Mouse (Mus musculus) limb, embryonic 12.5 days (tissue): Measurements from ENCODE around the gene Plin2. TPM values are rescaled to one million over a fixed set of nuclear protein-coding genes. Genes with fewer than 3 reads are reported as not detected.

ENCODE experiments used
- ATAC-seq: fragments of 200-750 bp; cut with Nextera tagmentation; 2 replicates; pipeline ENCODE4 v1.8.0; 2017; ENCODE audit warnings: low read depth, moderate TSS enrichment; ENCODE audit not compliant: insufficient number of reproducible peaks, insufficient read depth, low FRiP score, low TSS enrichment
- H3K27ac ChIP-seq: fragments of 300-500 bp; sonication (generic); 2 replicates; pipeline ENCODE4 v1.5.1; 2016; ENCODE audit warnings: mild to moderate bottlenecking, moderate library complexity
- H3K27me3 ChIP-seq: fragments of 300-500 bp; sonication (generic); 2 replicates; pipeline ENCODE4 v1.6.1; 2016; ENCODE audit warnings: mild to moderate bottlenecking, moderate library complexity
- H3K36me3 ChIP-seq: fragments of 300-500 bp; sonication (generic); 2 replicates; pipeline ENCODE4 v1.6.1; 2016; ENCODE audit warnings: mild to moderate bottlenecking, moderate library complexity
- H3K4me1 ChIP-seq: fragments of 300-500 bp; sonication (generic); replicated peaks from 2 replicates; pipeline ENCODE4 v1.6.1; 2016
- H3K4me2 ChIP-seq: fragments of 300-500 bp; sonication (generic); 2 replicates; pipeline ENCODE4 v1.6.1; 2016; ENCODE audit warnings: mild to moderate bottlenecking, moderate library complexity
- H3K4me3 ChIP-seq: fragments of 300-500 bp; sonication (generic); replicated peaks from 2 replicates; pipeline ENCODE4 v1.5.1; 2016; ENCODE audit warnings: mild to moderate bottlenecking
- H3K9ac ChIP-seq: fragments of 300-500 bp; sonication (generic); replicated peaks from 2 replicates; pipeline ENCODE4 v1.6.1; 2016; ENCODE audit warnings: mild to moderate bottlenecking, moderate library complexity
- H3K9me3 ChIP-seq: fragments of 300-500 bp; sonication (generic); 2 replicates; pipeline ENCODE4 v1.6.1; 2016; ENCODE audit warnings: mild to moderate bottlenecking, moderate library complexity
- WGBS: fragments of 180-500 bp; shearing (Covaris S2); methylation state at CpG from one replicate; pipeline ENCODE4 v1.1.7; 2016; 5-methylcytosine and 5-hydroxymethylcytosine counted together
- polyA plus RNA-seq: library from polyadenylated mRNA; unstranded; fragments of >200 nt; fragmentation: Nextera tagmentation; extraction: Ambion mirVana; gene quantifications from 2 replicates; pipeline ENCODE4 v1.2.1, GENCODE M21; 2016

Gene Plin2
- 79.0 and 83.0 TPM in 2 replicates for polyA plus RNA-seq

DNA sequence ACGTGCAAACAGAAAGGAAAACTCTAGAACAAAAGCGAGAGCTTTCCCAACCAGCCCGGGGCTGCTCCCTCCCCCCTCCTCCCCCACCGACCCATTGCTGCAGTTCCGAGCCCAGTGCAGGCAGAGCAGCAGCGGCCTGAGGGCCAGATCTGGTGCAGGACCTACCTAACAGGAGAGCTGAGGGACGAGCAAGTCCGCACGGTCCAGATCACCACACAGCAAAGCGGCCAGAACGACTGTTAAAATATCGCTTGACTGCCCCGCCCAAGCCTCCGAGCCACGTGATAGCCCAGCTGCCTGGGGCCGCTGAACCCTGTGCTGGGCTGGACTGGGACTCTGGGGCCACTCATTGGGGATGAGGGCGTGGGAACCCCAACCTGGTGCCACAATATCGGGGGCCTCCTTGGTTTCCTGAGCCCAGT lies at the start of gene Plin2:
Plin2 (minus strand) TSS at position 281 of the 422 bp plus-strand sequence.
- WGBS, result under 1% methylated on average over 18 of the region's 18 CpGs
- H3K36me3 ChIP-seq, result peaks cover 26% of the 10 kb centered on the region
- peak within 1 kb of the TSS; percentile 85 for H3K9ac ChIP-seq
- H3K4me2 ChIP-seq, result peak within 1 kb of the TSS; percentile 63
- ATAC-seq, result peak; percentile 91
- peaks cover 12% of the 10 kb centered on the region for H3K4me1 ChIP-seq
- no peaks in the 10 kb centered on the region for H3K27me3 ChIP-seq
- H3K27ac ChIP-seq, result peak within 1 kb of the TSS; percentile 78
- H3K4me3 ChIP-seq, result peak within 1 kb of the TSS; percentile 66
- H3K9me3 ChIP-seq, result no peaks in the 10 kb centered on the region

DNA sequence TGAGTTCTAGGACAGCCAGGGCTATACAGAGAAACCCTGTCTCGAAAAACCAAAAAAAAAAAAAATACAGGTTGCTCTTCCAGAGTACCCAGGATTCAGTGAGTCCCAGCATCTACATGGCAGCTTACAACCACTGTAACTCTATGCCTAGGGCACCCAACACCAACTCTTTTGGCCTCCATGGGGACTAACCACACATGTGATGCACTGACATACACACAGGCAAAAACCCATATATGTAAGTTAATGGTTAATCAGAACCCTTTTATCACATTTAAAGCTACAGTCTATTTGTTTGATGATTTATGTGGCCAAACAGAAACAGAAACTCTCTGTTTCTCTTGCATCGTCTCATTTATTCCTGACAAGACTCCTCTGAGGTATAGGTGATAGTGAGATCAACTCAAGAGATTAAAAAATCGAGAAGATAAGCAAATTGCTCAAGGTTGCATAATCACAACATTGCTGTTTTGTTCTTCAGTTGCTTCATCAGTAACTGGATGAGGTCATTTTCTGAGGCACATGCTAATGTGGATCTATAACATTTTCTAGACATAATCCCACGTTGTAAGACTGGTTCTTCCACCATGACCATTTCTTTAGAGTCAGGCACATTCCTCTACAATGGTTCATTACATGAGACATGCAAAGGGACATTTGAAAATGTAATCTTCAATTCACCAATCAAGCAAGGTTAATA lies 49.2 kb upstream of the Plin2 start:
- no peak overlapping the region for H3K9ac ChIP-seq
- H3K4me1 ChIP-seq, result no peaks in the 10 kb centered on the region
- no peak overlapping the region for H3K4me2 ChIP-seq
- H3K9me3 ChIP-seq, result no peaks in the 10 kb centered on the region
- H3K27ac ChIP-seq, result no peak overlapping the region
- H3K36me3 ChIP-seq, result no peaks in the 10 kb centered on the region
- no peaks in the 10 kb centered on the region for H3K27me3 ChIP-seq
- ATAC-seq, result no peak
- H3K4me3 ChIP-seq, result no peak overlapping the region
- WGBS, result 74% methylated on average over 4 of the region's 4 CpGs

- no peak for ATAC-seq
- no peaks in the 10 kb centered on the region for H3K4me1 ChIP-seq
- WGBS, result 83% methylated on average over 1 of the region's 1 CpGs
- no peaks in the 10 kb centered on the region for H3K36me3 ChIP-seq
- no peaks in the 10 kb centered on the region for H3K9me3 ChIP-seq
- no peaks in the 10 kb centered on the region for H3K27me3 ChIP-seq
- H3K4me2 ChIP-seq, result no peak overlapping the region
- no peak overlapping the region for H3K27ac ChIP-seq
- no peak overlapping the region for H3K4me3 ChIP-seq
- H3K9ac ChIP-seq, result no peak overlapping the region
Measured at GRCm38 (mm10) chr4:86717176-86717575, 47.3 kb upstream of the Plin2 start.

DNA sequence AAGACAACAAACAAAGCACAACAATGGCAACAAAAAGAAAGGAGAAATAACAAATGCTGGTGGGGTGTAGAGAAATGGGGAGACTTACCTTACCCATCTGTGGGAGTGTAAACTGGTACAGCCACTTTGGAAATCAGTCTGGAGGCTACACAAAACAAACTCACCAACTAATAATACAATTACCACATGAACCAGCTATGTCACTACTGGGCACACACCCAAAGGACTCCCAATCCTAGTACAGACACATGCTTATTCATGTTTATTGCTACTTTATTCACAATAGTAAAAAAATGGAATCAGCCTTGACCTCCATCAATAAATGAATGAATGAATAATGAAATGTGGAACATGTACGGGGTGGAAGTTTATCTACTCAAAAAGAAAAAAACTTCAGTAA lies 45.5 kb upstream of the Plin2 start:
- Histone ChIP-seq H3K9ac (no peak overlapping the region), H3K4me3 (no peak overlapping the region), H3K27me3 (no peaks in the 10 kb centered on the region), H3K4me2 (no peak overlapping the region), H3K4me1 (no peaks in the 10 kb centered on the region), H3K36me3 (no peaks in the 10 kb centered on the region), H3K27ac (no peak overlapping the region), H3K9me3 (no peaks in the 10 kb centered on the region)
- 86% methylated on average over 1 of the region's 1 CpGs for WGBS
- no peak for ATAC-seq

GRCm38 (mm10) chr4:86713518-86713917 lies 43.7 kb upstream of the Plin2 start:
- no peaks in the 10 kb centered on the region for H3K36me3 ChIP-seq
- no peaks in the 10 kb centered on the region for H3K4me1 ChIP-seq
- no peak overlapping the region for H3K9ac ChIP-seq
- no peak overlapping the region for H3K4me3 ChIP-seq
- H3K4me2 ChIP-seq, result no peak overlapping the region
- ATAC-seq, result no peak
- 69% methylated on average over 2 of the region's 2 CpGs for WGBS
- H3K9me3 ChIP-seq, result no peaks in the 10 kb centered on the region
- H3K27me3 ChIP-seq, result no peaks in the 10 kb centered on the region
- H3K27ac ChIP-seq, result no peak overlapping the region

DNA sequence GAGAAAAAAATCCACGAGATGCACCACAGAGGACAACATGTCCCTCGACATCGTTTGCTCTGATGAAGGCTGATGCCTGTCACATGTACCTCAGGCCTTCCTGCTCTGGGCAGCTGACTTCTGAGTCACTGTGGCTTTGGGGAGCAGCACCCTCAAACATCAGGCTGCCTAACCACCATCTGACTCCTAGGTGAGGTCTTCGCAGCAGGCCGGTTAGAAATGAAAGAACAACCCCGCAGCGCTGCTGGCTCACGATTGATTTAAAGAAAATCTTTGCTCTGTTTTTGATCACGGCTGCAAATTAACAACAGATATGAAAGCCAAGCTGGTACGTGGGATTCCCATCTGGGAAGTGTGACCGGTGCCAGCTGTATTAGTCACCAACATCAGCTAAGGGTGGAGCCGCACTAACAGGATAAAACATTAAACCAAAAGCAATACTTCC lies 42.9 kb upstream of the Plin2 start:
- 60% methylated on average over 12 of the region's 12 CpGs for WGBS
- H3K9ac ChIP-seq, result no peak overlapping the region
- no peak overlapping the region for H3K27ac ChIP-seq
- H3K27me3 ChIP-seq, result no peaks in the 10 kb centered on the region
- no peaks in the 10 kb centered on the region for H3K36me3 ChIP-seq
- no peaks in the 10 kb centered on the region for H3K9me3 ChIP-seq
- no peak overlapping the region for H3K4me3 ChIP-seq
- no peaks in the 10 kb centered on the region for H3K4me1 ChIP-seq
- peak overlapping the region; percentile 8; the same call in 1 of the 2 replicates for H3K4me2 ChIP-seq
- ATAC-seq, result no peak

DNA sequence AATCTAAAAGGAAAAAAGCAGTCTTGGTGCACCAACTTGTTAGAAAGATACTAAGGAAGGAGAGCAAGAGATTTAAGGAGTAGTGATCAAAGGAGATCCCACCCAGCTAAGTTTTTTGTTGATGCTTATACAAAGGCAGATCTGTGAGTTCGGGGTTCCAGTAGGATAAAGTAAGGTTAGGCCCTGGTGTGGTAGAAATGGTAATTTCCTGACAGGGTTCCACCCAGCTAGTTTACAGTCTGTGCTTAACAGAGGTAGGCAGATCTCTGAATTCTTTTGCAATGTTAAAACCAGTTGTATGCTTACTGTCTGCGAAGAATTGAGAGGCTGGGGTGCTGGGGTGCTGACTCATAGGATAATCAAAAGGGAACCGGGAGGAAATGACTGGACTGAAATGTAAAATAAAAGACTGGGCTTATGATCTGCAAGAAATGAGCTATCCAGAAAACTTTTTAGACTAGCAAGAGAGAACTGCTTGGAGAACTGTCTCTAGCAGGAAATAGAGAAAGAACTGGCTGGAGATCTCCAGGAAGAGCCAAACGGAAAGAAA lies 40.9 kb upstream of the Plin2 start:
- no peak overlapping the region for H3K27ac ChIP-seq
- no peaks in the 10 kb centered on the region for H3K36me3 ChIP-seq
- ATAC-seq, result no peak
- H3K4me3 ChIP-seq, result no peak overlapping the region
- 68% methylated on average over 4 of the region's 4 CpGs for WGBS
- no peak overlapping the region for H3K9ac ChIP-seq
- H3K9me3 ChIP-seq, result no peaks in the 10 kb centered on the region
- no peak overlapping the region for H3K4me2 ChIP-seq
- no peaks in the 10 kb centered on the region for H3K4me1 ChIP-seq
- H3K27me3 ChIP-seq, result no peaks in the 10 kb centered on the region

DNA sequence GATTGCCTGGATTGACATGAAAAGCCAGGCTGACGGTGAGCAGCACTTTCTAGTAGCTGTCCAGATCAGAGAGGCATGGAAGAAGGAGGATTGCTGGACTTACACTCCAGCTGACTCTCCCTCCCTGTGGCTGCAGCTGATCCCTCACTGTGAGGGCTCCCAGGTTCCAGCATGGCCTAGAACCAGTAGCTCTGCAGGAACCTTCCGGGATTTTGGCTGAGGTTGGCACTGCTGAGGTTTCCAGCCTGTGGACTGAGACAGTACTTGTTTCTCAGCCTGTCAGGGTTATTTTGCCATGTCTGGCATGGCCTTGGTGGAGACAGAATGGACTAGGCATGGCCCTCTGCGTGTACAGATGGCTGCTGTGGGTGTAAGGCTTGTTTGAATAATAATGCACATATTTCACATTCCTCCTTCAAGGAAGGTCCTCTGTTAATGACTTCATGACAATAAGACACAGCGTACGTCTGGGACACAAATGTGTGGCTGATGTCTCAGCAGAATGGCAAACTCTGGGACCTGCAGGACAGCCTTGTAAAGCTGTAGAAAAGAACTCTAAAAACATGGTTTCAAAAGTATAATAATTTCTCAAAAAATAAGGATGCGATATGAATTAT lies 40.3 kb upstream of the Plin2 start:
- H3K9ac ChIP-seq, result no peak overlapping the region
- no peaks in the 10 kb centered on the region for H3K9me3 ChIP-seq
- no peaks in the 10 kb centered on the region for H3K36me3 ChIP-seq
- no peak overlapping the region for H3K4me3 ChIP-seq
- H3K27me3 ChIP-seq, result no peaks in the 10 kb centered on the region
- H3K4me1 ChIP-seq, result no peaks in the 10 kb centered on the region
- no peak overlapping the region for H3K27ac ChIP-seq
- WGBS, result 76% methylated on average over 6 of the region's 6 CpGs
- H3K4me2 ChIP-seq, result no peak overlapping the region
- ATAC-seq, result no peak

- Histone ChIP-seq H3K27ac (no peak overlapping the region), H3K4me2 (no peak overlapping the region), H3K9me3 (no peaks in the 10 kb centered on the region), H3K4me1 (no peaks in the 10 kb centered on the region), H3K36me3 (no peaks in the 10 kb centered on the region), H3K4me3 (no peak overlapping the region), H3K9ac (no peak overlapping the region), H3K27me3 (no peaks in the 10 kb centered on the region)
- no peak for ATAC-seq
- WGBS, result 33% methylated on average over 1 of the region's 1 CpGs
Measured at GRCm38 (mm10) chr4:86708801-86709200, 38.9 kb upstream of the Plin2 start.

DNA sequence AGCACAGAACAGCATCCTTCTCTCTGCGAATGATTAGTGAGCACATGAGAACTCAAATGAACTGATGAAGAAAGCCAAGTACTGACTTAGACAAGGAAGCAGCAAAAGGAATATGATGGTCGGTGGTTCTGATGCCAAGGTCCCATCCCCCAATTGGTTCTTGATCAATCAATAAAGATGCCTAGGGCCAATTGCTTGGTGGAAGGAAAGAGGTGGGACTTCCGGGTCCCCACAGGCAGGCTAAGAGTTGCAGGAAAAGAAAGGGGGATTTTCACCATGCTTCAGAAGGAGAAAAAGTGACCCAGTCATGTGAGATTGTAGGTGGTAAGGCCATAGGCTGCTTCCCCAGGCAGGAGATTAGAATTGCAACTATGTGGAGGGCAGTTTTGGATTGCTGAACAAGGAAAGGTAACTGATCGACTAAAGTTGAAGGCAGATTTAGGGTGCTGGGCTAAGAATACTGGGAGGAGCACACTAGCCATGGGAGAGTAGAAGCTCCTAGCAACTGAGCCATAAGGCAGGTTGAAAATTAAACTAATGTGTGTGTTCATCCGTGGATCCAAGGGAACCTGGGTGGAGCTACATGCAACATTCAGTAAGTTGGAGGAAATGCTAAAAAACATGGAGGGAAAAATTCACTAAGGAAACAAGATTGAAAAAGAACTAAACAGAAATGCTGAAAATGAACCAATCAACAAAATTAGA lies 29.5 kb upstream of the Plin2 start:
- Histone ChIP-seq H3K27me3 (no peaks in the 10 kb centered on the region), H3K9me3 (no peaks in the 10 kb centered on the region; the same call in 1 of the 2 replicates), H3K4me2 (no peak overlapping the region), H3K4me3 (no peak overlapping the region), H3K27ac (no peak overlapping the region), H3K9ac (no peak overlapping the region), H3K36me3 (no peaks in the 10 kb centered on the region), H3K4me1 (no peaks in the 10 kb centered on the region)
- no peak for ATAC-seq
- 68% methylated on average over 5 of the region's 5 CpGs for WGBS

DNA sequence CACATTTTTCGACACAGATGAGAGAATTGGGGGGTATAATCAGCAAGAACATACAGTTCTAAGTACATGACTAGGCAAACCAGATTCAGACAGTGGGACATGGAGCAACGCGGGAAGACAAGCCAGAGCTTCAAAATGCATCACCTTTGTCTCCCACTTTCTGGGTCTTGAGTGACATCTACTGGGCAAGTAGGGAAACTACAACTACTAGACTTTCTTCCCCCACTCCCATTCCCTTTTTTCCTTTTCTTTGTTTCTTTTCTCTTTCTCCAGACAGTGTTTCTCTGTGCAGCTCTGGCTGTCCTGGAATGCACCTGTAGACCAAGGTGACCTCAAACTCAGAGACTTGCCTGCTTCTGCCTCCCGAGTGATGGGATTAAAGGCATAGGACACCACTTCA lies 27.0 kb upstream of the Plin2 start:
- no peak overlapping the region for H3K27ac ChIP-seq
- WGBS, result 11% methylated on average over 4 of the region's 4 CpGs
- H3K4me3 ChIP-seq, result no peak overlapping the region
- H3K4me1 ChIP-seq, result no peaks in the 10 kb centered on the region
- no peaks in the 10 kb centered on the region; the same call in 1 of the 2 replicates for H3K9me3 ChIP-seq
- H3K27me3 ChIP-seq, result no peaks in the 10 kb centered on the region
- no peaks in the 10 kb centered on the region for H3K36me3 ChIP-seq
- H3K9ac ChIP-seq, result no peak overlapping the region
- no peak for ATAC-seq
- H3K4me2 ChIP-seq, result no peak overlapping the region
